Mouse (Mus musculus): Measurements from ENCODE around the gene Ankfn1.

- TF ChIP-seq CTCF (IDR thresholded peaks at IDR 0.05; ENCODE audit: insufficient read depth, low read length): no peak
- TF ChIP-seq POLR2A (IDR thresholded peaks at IDR 0.05; ENCODE audit: borderline replicate concordance, extremely low read depth, low read depth, low read length): no peak
Observed at GRCm38 (mm10) chr11:89774913-89775312, 2.5 kb downstream of the Ankfn1 start.
